Mouse (Mus musculus): ENCODE data around the gene Mcu.

Gene Mcu

DNA sequence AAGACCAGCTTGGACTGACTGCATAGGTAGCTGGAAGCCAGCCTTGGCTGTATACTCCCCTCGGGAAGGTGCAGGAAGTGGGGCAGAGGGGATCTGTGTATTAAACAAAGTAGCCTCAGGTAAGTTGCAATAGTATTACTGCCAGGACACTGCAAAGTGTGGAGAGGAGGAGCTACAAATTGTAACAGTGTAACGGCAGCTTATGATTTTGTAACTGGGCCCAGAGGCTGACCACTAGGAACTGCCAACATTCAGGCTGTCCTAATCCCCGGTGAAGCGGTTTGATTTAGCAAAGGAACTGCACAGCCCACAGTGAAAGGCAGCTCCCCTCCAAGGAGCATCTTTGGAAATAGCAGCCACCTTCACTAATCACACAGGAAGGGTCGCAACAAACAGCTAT lies 3.2 kb downstream of the Mcu start:
- DNase-seq (ENCODE audit: low read depth, low spot score) = no peak

DNA sequence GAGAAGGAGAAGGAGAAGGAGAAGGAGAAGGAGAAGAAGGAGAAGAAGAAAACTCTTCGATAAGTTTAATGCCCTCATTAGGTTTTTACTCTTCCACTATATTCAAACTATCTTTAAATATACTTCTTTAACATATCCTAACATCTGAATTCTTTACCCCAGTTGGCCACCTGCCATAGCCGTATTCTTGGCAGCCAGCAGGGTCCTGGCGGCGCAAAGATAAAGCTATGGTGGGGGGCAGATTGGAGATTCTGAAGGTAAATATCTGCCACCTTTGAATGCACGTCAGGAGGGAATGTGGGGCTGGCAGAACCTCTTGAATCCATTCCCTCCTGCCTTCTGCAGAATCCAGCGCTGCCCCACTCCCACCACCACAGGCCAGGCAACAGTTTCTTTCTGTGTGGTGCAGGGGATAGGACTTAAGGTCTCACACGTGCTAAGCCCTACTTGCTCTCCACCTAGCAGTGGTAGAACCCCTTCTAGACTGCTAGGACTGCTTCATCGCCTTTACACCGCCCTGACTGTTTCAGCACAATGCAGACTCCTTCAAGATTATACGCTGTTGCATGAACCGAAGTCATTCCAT lies 11.5 kb downstream of the Mcu start:
- no peak for DNase-seq (ENCODE audit: low read depth, low spot score)

GRCm38 (mm10) chr10:59603843-59604242 lies 12.6 kb downstream of the Mcu start:
- DNase-seq (ENCODE audit: low read depth, low spot score) = peak; percentile 61

GRCm38 (mm10) chr10:59602891-59603290 lies 13.6 kb downstream of the Mcu start:
- no peak for DNase-seq (ENCODE audit: low read depth, low spot score)

- no peak for DNase-seq (ENCODE audit: low read depth, low spot score)
These were observed 14.4 kb downstream of the Mcu start for GRCm38 (mm10) chr10:59602043-59602442.

GRCm38 (mm10) chr10:59600516-59600915 lies 16.0 kb downstream of the Mcu start:
- no peak for DNase-seq (ENCODE audit: low read depth, low spot score)

GRCm38 (mm10) chr10:59593826-59594570 lies 22.5 kb downstream of the Mcu start:
- peak; percentile 82 for DNase-seq (ENCODE audit: low read depth, low spot score)

- no peak for DNase-seq (ENCODE audit: low read depth, low spot score)
These were observed 25.9 kb downstream of the Mcu start for GRCm38 (mm10) chr10:59590606-59591005.

DNA sequence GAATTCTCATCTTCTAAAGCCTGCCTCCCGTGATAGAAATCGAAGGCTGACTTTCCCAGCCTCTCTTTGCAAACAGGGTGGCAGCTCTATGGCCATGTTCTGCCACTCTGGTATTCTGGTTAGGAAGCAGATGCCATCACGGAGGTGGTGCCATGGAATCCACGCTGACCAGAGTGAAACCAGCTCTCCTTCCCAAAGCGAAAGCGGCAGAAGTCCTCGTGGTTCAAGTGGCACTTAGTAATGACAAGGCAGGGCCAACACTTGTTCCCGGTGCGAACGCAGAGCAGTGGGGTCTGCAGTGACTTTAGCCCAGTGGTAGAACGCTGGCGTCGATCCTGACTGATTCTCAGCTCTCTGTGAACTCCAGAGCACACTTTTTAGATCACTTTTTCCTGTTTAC lies 26.6 kb downstream of the Mcu start:
- DNase-seq (ENCODE audit: low read depth, low spot score) = no peak

GRCm38 (mm10) chr10:59589420-59589819 lies 27.1 kb downstream of the Mcu start:
- no peak for DNase-seq (ENCODE audit: low read depth, low spot score)

DNA sequence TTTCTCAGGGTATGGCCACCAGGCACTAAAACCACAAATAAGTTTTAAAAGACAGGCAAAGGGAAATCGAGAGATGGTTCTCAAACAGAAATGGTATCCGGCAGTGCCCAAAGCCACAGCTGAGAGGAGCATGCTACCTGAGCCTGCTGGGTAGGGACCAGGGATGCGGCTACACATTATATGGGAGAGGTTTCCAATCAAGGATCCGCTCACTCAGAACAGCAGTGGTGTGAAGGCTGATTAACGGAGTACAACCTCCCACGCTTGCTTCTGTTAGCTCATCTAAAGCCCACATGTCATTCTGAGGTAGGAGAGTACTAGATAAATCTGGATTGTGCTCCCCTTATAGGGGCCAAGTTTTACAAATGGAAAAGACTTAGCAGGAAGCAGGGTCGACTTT lies 28.4 kb downstream of the Mcu start:
- DNase-seq (ENCODE audit: low read depth, low spot score) = no peak

GRCm38 (mm10) chr10:59586821-59587220 lies 29.7 kb downstream of the Mcu start:
- peak; percentile 63 for DNase-seq (ENCODE audit: low read depth, low spot score)

- DNase-seq (ENCODE audit: low read depth, low spot score) = no peak
These were observed 30.9 kb downstream of the Mcu start for GRCm38 (mm10) chr10:59585621-59586020.

- no peak for DNase-seq (ENCODE audit: low read depth, low spot score)
These were observed 34.5 kb downstream of the Mcu start for GRCm38 (mm10) chr10:59581826-59582543.

DNA sequence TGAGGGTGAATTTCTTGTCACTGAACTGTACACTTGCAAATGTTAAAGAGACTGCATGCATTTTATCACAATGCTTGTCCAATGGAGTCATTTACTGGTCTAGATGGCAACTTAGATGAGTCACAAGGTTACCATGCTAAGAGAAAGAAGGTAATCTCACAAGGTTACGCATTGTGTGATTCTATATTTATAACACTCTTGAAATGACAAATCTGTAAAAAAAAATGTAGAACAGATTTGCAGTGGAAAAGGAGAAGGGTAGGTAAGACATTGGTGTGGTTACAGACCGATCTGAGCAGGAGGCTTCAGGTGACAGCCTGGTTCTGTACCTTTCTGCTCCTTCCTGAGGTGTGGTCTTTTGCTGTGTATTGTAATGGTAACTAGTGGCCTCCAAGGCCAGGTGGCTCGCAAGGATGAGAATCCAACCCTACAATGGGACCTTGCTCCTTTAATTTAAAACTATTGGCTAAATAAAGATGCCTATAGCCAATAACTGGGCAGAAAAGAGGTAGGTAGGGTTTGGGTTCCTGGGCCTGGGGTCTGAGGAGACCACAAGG lies 35.8 kb downstream of the Mcu start:
- DNase-seq (ENCODE audit: low read depth, low spot score) = peak; percentile 52

- DNase-seq (ENCODE audit: low read depth, low spot score) = no peak
These were observed 36.8 kb downstream of the Mcu start for GRCm38 (mm10) chr10:59579645-59580044.

- peak; percentile 90 for DNase-seq (ENCODE audit: low read depth, low spot score)
These were observed 38.4 kb downstream of the Mcu start for GRCm38 (mm10) chr10:59577871-59578801.

DNA sequence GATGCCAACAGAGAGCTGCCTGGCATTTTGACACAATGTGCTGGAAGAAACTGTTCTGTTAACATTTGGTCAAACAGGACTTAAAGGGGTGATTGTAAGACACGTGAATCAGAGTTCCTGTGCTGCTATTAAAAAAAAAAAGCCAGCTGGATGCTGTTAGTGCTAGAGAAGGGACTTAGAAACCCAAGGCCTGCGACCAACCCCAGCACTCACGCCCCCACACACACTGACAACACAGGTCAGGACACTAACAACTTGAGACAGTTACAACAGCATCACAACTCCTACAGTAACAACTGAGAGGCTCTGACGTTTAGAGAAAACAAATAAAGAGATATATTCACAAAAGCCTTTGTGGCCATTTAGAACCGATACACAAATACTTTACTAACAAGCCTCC lies 40.2 kb downstream of the Mcu start:
- DNase-seq (ENCODE audit: low read depth, low spot score) = no peak

- no peak for DNase-seq (ENCODE audit: low read depth, low spot score)
These were observed 44.5 kb downstream of the Mcu start for GRCm38 (mm10) chr10:59571964-59572363.

DNA sequence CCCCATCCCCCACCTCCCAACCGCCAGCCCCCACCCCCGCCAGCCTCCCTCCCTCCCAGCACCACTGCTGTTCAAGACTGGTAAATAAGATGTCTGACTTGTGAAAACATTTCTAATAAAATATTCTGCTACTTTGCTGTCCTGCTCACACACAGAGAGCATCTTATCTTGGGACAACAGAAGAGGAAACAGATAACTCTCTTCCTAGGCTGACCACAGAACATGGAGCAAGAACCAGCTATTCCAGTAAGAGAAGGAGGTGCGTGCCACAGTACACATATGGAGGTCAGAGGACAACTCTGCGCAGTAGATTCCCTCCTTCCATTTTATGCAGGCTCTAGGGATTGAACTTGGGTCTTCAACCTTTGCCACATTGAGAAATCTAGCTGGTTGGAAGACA lies 45.2 kb downstream of the Mcu start:
- DNase-seq (ENCODE audit: low read depth, low spot score) = no peak

DNA sequence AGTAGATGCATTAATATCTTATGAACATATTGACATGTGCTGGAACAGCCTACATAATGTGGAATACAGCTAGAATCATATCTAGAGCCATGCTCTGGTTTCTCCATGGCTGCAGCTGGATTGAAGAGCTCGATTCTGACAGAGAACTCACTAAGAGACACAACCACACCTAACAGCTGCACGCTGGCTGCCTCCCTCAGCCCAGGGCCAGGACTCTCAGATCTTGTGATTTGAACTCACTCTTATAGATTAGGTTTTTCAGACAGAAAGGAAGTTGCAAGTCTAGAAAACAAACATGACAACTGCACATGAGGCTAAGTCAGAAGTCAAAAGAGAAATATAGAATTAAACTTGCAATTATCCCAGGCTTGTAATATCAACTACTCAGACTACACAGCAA lies 45.7 kb downstream of the Mcu start:
- no peak for DNase-seq (ENCODE audit: low read depth, low spot score)

All from R1 (cell line).